Mouse (Mus musculus) gastrocnemius, postnatal 25 days (tissue): Measurements from ENCODE around the gene Gm42906. TPM values are rescaled to one million over a fixed set of nuclear protein-coding genes. Genes with fewer than 3 reads are reported as not detected.

ENCODE experiments used
- DNase-seq: peaks from one replicate; pipeline ENCODE4 v3.0.0; 2022
- total RNA-seq, 2 experiments: library from RNA; stranded (reverse); gene quantifications; 1 replicate in 1 of 2; 2 replicates in 1 of 2; pipeline ENCODE4 v1.2.3; 2021

Gene Gm42906
- total RNA-seq, 2 experiments from 2014 or later = 0.91 to 1.9 TPM

- no peak for DNase-seq
Measured at GRCm38 (mm10) chr5:151232576-151233299, 195.2 kb downstream of the Gm42906 start.

DNA sequence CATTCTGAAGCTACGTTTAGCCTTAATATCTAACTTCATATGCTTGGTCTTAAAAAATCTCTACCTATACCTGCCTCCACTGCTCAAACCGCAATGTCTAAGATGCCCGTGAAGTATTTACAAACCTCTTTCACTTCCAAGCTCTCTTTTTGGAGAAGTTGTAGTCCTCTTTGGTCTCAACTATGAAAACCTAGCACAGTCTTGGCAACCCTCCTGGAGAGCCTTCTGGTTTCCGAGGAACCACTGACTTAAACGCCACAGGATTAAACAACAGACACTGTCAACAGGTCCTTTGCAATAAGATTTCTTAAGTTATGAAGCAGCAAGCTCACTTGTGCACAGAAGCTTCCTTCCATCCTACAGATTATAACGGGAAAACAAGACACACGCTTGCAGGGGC, 196.1 kb downstream of the Gm42906 start:
- no peak for DNase-seq

GRCm38 (mm10) chr5:151231411-151231810, 196.6 kb downstream of the Gm42906 start:
- peak; percentile 48 for DNase-seq

DNA sequence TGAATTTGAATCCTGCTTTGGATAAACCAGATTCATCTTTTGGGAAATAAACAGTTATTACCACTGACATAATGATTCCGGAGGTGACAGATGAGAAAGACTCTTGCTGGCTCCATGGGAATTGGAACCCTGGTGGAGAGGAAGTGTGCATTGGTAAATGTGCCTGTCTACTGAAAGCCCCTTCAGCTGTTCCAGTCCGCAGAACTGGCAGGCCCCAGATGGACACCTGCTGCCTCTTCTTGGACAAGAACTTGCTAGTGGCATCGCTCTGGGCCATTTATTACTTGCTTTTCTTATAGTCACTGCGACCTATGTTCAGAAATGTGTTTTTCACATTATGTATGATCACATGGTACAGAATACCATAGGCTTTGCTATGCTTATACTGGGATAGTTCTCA, 197.5 kb downstream of the Gm42906 start:
- no peak for DNase-seq

GRCm38 (mm10) chr5:151228367-151229005, 199.5 kb downstream of the Gm42906 start:
- DNase-seq = no peak

DNA sequence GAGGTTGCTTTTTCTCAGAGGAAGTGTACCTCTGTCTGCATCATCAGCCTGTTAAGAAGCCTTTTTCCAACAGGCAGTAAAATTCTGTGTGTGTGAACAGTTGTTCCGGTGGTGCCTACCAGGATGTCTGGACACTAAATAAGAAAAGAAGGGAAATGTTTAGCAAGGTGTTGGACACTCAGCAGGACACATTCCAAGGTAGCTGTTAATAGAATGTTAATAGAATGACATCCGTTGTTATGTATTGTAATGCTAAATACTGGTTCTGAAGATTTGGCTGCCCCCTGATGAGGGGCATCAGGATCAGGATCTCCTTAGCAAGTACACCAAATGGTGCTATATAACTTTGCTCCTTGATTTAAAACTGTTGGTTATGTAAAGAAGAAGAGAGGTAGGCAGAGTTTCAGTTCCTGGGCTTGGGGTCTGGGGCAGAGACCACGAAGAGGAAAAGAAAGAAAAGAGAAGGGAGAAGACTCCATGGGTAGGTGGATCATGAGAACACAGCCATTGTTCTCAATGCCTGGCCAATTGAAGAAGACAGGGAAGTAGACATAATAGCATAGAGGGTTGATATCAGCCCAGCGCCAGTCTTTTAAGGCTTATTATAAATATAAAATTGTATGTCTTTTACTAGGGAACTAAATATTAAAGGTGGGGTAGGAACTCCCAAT, 204.1 kb downstream of the Gm42906 start:
- no peak for DNase-seq

DNA sequence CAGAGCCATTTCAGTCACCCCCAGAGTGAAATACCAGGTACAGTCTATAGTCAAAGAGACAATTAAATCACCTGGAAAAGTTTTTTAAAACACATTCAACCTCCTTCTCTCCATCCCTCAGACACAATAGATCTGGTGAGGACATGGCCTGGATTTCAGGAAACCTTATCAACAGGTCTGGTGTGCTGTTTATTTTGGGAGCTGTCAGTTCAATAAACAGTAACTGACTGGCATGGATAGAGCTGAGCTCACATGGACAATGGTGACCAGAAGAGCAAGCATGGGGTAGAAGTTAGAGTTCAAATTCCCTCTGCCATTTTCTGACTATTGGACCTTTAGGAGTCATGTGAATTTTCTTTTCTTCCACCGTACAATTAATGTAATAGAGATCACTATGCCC, 205.2 kb downstream of the Gm42906 start:
- DNase-seq = no peak

GRCm38 (mm10) chr5:151218689-151219115, 209.3 kb downstream of the Gm42906 start:
- peak; percentile 23 for DNase-seq

DNA sequence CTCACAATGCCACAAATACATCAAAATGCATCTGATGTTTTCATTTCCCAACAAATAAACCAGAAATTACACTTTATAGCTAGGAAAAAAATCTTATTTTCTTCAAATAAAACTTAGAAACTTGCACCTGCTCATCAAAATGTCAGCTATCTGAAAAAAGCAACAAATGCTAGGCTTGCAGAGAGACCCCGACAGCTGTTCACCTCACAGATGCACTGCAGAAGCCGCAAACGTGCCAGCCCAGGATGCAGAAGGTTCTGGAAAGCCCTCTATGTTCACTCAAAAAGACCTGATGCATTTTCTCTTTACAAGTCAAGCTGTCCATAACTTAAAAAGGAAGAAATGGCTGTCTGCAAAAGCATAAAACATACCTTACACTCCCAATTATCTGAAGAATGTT, 214.9 kb downstream of the Gm42906 start:
- no peak for DNase-seq

GRCm38 (mm10) chr5:151210869-151211268, 217.1 kb downstream of the Gm42906 start:
- no peak for DNase-seq

DNA sequence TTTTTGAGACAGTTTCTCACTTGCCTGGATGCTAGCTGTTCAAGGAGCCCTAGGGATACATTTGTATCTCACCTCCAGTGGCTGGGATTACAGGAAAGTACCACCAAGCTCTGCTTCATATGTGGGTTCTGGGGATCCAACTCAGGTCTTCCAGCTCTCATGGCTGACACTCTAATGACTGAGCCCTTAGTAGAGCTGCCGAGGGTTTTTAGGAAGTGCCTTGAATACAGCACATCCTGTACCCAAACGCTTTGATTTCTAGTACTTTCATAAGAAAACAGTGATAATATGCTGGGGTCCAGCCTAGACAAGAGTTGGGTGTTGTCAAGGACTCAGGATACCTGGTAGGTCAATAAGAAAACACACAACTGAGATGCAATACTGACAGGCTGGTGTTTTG, 217.9 kb downstream of the Gm42906 start:
- no peak for DNase-seq

- DNase-seq = no peak
Measured at GRCm38 (mm10) chr5:151205017-151205416, 222.9 kb downstream of the Gm42906 start.

- no peak for DNase-seq
Measured at GRCm38 (mm10) chr5:151202925-151203324, 225.0 kb downstream of the Gm42906 start.

GRCm38 (mm10) chr5:151201220-151201619, 226.7 kb downstream of the Gm42906 start:
- no peak for DNase-seq

GRCm38 (mm10) chr5:151199235-151199634, 228.7 kb downstream of the Gm42906 start:
- DNase-seq = no peak

DNA sequence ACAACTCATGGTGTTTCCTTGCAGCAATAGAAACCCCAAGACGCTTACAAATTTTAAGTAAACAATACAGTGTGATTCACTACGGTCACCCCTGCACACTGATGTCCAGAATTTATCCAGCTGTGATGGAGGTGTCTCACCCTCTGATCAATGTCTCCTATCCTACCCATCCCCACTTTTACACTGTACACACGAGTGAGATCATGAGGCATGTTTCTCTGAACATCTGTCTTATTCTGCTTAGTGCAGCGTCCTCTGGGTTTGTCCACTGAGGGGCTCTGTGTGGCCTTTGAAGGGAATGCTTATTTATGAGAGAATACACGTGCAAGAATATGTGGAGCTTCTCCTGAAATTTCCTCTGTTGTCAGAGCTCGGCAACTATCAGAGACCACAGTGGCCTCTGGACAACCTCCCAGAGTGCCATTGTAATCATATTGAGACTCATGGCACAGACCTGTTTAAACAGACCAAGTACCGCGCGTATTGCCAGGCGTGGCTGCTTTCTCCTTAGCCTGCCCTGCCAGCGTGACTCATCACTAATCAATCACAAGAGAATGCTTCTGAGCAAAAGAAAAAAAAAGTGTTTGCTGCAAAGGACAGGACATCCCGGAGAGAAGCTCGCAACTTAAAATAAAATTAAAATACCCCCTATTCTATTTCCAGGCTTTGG, 231.2 kb downstream of the Gm42906 start:
- no peak for DNase-seq

DNA sequence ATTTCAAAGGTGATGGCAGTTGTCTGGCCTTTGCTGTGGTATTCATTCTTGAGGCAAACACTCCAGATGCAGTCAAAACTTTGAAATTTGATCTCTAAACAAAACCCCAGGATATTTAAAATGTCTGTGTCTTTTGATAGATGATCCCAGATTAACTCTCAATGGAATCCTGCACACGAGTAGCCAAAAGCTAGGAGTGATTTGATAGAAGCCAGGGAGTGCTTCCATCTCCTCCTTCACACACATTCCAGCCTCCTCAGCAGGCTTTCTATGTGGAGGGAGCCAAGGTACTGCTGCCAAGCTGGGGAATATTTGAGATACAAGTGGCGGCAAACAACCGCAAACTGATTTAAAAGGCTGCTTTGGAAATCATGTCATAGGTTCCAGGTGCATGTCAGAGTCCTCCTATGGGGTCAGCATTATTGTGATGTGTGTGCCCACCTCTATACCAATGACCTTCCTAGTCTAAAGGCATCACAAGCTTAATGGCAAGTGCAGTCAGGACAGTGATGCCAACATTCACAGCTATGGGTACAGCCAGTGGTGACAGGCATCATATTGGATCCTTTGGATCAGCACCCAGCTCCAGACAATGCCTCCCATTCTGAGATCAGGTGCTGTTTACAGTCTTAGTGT, 234.0 kb downstream of the Gm42906 start:
- no peak for DNase-seq

DNA sequence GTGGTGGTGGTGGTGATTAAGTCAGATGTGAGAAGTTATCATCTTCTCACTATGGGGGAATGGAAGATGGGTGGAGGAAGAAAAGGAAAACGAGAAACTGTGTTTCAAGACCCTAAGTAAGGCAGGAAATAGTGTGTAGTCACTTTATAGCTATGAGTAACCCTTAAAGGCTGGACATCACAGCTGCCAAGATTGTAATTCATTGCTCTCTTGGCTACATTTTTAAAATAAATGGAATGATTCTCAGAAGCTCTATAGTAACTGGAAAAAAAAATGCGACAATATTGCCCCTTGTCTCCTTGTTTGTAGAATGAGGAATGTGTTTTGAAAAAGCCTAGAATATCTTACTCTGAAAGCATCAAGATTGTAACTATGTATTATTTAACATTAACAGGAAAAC, 235.7 kb downstream of the Gm42906 start:
- DNase-seq = no peak

DNA sequence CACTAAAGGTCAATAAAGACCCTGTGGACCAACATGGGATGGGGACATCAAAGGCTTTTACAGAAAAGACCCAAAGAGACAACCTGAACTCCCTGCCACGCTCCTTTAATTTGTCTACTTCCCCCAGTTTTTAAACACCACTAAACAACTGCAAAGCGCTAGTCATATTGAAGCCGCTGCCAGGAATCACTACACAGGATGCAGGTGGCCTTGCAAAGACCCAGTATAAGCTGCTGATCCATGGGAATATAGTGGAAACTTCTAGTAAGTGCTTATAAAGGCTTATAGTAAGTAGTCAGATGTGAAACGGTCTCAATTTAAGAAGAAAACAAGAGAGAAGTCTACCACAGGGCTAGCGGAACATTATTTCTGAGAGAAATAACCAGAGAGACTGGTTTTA, 237.2 kb downstream of the Gm42906 start:
- no peak for DNase-seq

- DNase-seq = peak; percentile 69
Measured at GRCm38 (mm10) chr5:151189789-151190378, 238.1 kb downstream of the Gm42906 start.

- no peak for DNase-seq
Measured at GRCm38 (mm10) chr5:151189321-151189720, 238.6 kb downstream of the Gm42906 start.

- no peak for DNase-seq
Measured at GRCm38 (mm10) chr5:151188659-151189058, 239.3 kb downstream of the Gm42906 start.
